Mouse (Mus musculus) midbrain, embryonic 13.5 days (tissue): ENCODE measurements around the gene Dhh. TPM values are rescaled to one million over a fixed set of nuclear protein-coding genes. Genes with fewer than 3 reads are reported as not detected.

Experiments
- ATAC-seq: fragments of 200-750 bp; cut with Nextera tagmentation; 2 replicates; pipeline ENCODE4 v1.8.0; 2017; ENCODE audit warnings: mild to moderate bottlenecking, moderate TSS enrichment, moderate library complexity
- H3K27ac ChIP-seq: fragments of 300-500 bp; sonication (generic); 2 replicates; pipeline ENCODE4 v1.5.1; 2015; ENCODE audit warnings: inconsistent platforms, mild to moderate bottlenecking, moderate library complexity
- H3K27me3 ChIP-seq: fragments of 300-500 bp; sonication (generic); 2 replicates; pipeline ENCODE4 v1.6.1; 2015; ENCODE audit warnings: mild to moderate bottlenecking, inconsistent platforms
- H3K36me3 ChIP-seq: fragments of 300-500 bp; sonication (generic); 2 replicates; pipeline ENCODE4 v1.6.1; 2015; ENCODE audit warnings: mild to moderate bottlenecking, inconsistent platforms
- H3K4me1 ChIP-seq: fragments of 300-500 bp; sonication (generic); replicated peaks from 2 replicates; pipeline ENCODE4 v1.6.1; 2015; ENCODE audit warnings: inconsistent platforms
- H3K4me2 ChIP-seq: fragments of 300-500 bp; sonication (generic); replicated peaks from 2 replicates; pipeline ENCODE4 v1.6.1; 2015; ENCODE audit warnings: moderate library complexity, mild to moderate bottlenecking, inconsistent platforms
- H3K4me3 ChIP-seq: fragments of 300-500 bp; sonication (generic); replicated peaks from 2 replicates; pipeline ENCODE4 v1.5.1; 2015; ENCODE audit warnings: mild to moderate bottlenecking, inconsistent platforms
- H3K9ac ChIP-seq: fragments of 300-500 bp; sonication (generic); replicated peaks from 2 replicates; pipeline ENCODE4 v1.6.1; 2015; ENCODE audit warnings: mild to moderate bottlenecking, inconsistent platforms
- H3K9me3 ChIP-seq: fragments of 300-500 bp; sonication (generic); 2 replicates; pipeline ENCODE4 v1.6.1; 2016; ENCODE audit warnings: mild to moderate bottlenecking, inconsistent platforms
- WGBS: fragments of 180-500 bp; shearing (Covaris S2); methylation state at CpG from one replicate; pipeline ENCODE4 v1.1.7; 2015; 5-methylcytosine and 5-hydroxymethylcytosine counted together
- polyA plus RNA-seq: library from polyadenylated mRNA; unstranded; fragments of >200 nt; fragmentation: Nextera tagmentation; extraction: Ambion mirVana; gene quantifications from 2 replicates; pipeline ENCODE4 v1.2.1, GENCODE M21; 2015

Gene Dhh
- polyA plus RNA-seq, 1 experiment from 2014 or later, result 0.48 TPM

- Histone ChIP-seq H3K4me2 (no peak overlapping the region), H3K4me1 (peaks cover 2% of the 10 kb centered on the region; the same call in 1 of the 2 replicates), H3K9me3 (no peaks in the 10 kb centered on the region), H3K4me3 (no peak overlapping the region), H3K27me3 (peaks cover 8% of the 10 kb centered on the region), H3K9ac (no peak overlapping the region), H3K27ac (no peak overlapping the region), H3K36me3 (no peaks in the 10 kb centered on the region)
- WGBS, result 67% methylated on average over 8 of the region's 8 CpGs
- ATAC-seq, result no peak
Measured at GRCm38 (mm10) chr15:98886667-98887387, 11.5 kb downstream of the Dhh start.

- 82% methylated on average over 1 of the region's 1 CpGs for WGBS
- Histone ChIP-seq H3K4me2 (no peak overlapping the region), H3K9ac (no peak overlapping the region), H3K36me3 (no peaks in the 10 kb centered on the region; the same call in 1 of the 2 replicates), H3K27me3 (no peaks in the 10 kb centered on the region), H3K27ac (no peak overlapping the region), H3K4me3 (no peak overlapping the region), H3K4me1 (peaks cover 23% of the 10 kb centered on the region), H3K9me3 (no peaks in the 10 kb centered on the region)
- no peak for ATAC-seq
Measured at GRCm38 (mm10) chr15:98884106-98884505, 14.2 kb downstream of the Dhh start.

- Histone ChIP-seq H3K4me1 (peaks cover 27% of the 10 kb centered on the region), H3K9me3 (no peaks in the 10 kb centered on the region), H3K36me3 (peaks cover 4% of the 10 kb centered on the region; the same call in 1 of the 2 replicates), H3K4me2 (no peak overlapping the region), H3K9ac (no peak overlapping the region), H3K27ac (no peak overlapping the region), H3K27me3 (no peaks in the 10 kb centered on the region), H3K4me3 (no peak overlapping the region)
- ATAC-seq, result no peak
Measured at GRCm38 (mm10) chr15:98883661-98884060, 14.7 kb downstream of the Dhh start.

- H3K9ac ChIP-seq, result no peak overlapping the region; the same call in 1 of the 2 replicates
- H3K27ac ChIP-seq, result peak overlapping the region; percentile 86
- peak overlapping the region; percentile 83 for H3K4me2 ChIP-seq
- no peaks in the 10 kb centered on the region for H3K9me3 ChIP-seq
- peak; percentile 59 for ATAC-seq
- peaks cover 27% of the 10 kb centered on the region for H3K4me1 ChIP-seq
- H3K4me3 ChIP-seq, result peak overlapping the region; percentile 71
- peaks cover 4% of the 10 kb centered on the region; the same call in 1 of the 2 replicates for H3K36me3 ChIP-seq
- H3K27me3 ChIP-seq, result no peaks in the 10 kb centered on the region
- 4% methylated on average over 5 of the region's 5 CpGs for WGBS
Measured at GRCm38 (mm10) chr15:98881656-98882008, 16.7 kb downstream of the Dhh start.

GRCm38 (mm10) chr15:98880978-98881655, 17.2 kb downstream of the Dhh start:
- peak overlapping the region; percentile 83 for H3K4me2 ChIP-seq
- no peaks in the 10 kb centered on the region for H3K27me3 ChIP-seq
- peak overlapping the region; percentile 86 for H3K27ac ChIP-seq
- peak overlapping the region; percentile 74 for H3K9ac ChIP-seq
- peaks cover 4% of the 10 kb centered on the region; the same call in 1 of the 2 replicates for H3K36me3 ChIP-seq
- ATAC-seq, result peak; percentile 96
- H3K9me3 ChIP-seq, result no peaks in the 10 kb centered on the region
- peaks cover 27% of the 10 kb centered on the region for H3K4me1 ChIP-seq
- peak overlapping the region; percentile 71 for H3K4me3 ChIP-seq
- WGBS, result under 1% methylated on average over 44 of the region's 48 CpGs

- no peak for ATAC-seq
- peaks cover 4% of the 10 kb centered on the region; the same call in 1 of the 2 replicates for H3K36me3 ChIP-seq
- H3K4me1 ChIP-seq, result peaks cover 37% of the 10 kb centered on the region
- no peak overlapping the region for H3K4me2 ChIP-seq
- H3K4me3 ChIP-seq, result no peak overlapping the region
- no peak overlapping the region for H3K9ac ChIP-seq
- no peak overlapping the region for H3K27ac ChIP-seq
- H3K9me3 ChIP-seq, result no peaks in the 10 kb centered on the region
- H3K27me3 ChIP-seq, result no peaks in the 10 kb centered on the region
- 6% methylated on average over 3 of the region's 3 CpGs for WGBS
Measured at GRCm38 (mm10) chr15:98877331-98877730, 21.0 kb downstream of the Dhh start.

GRCm38 (mm10) chr15:98871916-98872888, 26.1 kb downstream of the Dhh start:
- Histone ChIP-seq H3K9ac (peak overlapping the region; percentile 99), H3K27me3 (no peaks in the 10 kb centered on the region), H3K4me3 (peak overlapping the region; percentile 100), H3K27ac (peak overlapping the region; percentile 99), H3K9me3 (no peaks in the 10 kb centered on the region), H3K4me2 (peak overlapping the region; percentile 100), H3K4me1 (peaks cover 43% of the 10 kb centered on the region), H3K36me3 (no peaks in the 10 kb centered on the region)
- peak; percentile 83 for ATAC-seq
- 2% methylated on average over 49 of the region's 51 CpGs for WGBS

GRCm38 (mm10) chr15:98871070-98871915, 27.0 kb downstream of the Dhh start, which contains the start of gene Kmt2d:
Kmt2d (minus strand) TSS chr15:98871204.
- Histone ChIP-seq H3K4me2 (peak within 1 kb of the TSS; percentile 100), H3K9ac (peak within 1 kb of the TSS; percentile 99), H3K36me3 (peaks cover 3% of the 10 kb centered on the region), H3K4me1 (peaks cover 50% of the 10 kb centered on the region), H3K27me3 (no peaks in the 10 kb centered on the region), H3K9me3 (no peaks in the 10 kb centered on the region), H3K27ac (peak within 1 kb of the TSS; percentile 99), H3K4me3 (peak within 1 kb of the TSS; percentile 100)
- ATAC-seq, result peak; percentile 66
- WGBS, result under 1% methylated on average over 74 of the region's 94 CpGs

- peak overlapping the region; percentile 100 for H3K4me3 ChIP-seq
- peaks cover 12% of the 10 kb centered on the region for H3K36me3 ChIP-seq
- H3K27ac ChIP-seq, result peak overlapping the region; percentile 99
- peaks cover 50% of the 10 kb centered on the region for H3K4me1 ChIP-seq
- H3K27me3 ChIP-seq, result no peaks in the 10 kb centered on the region
- peak overlapping the region; percentile 100 for H3K4me2 ChIP-seq
- no peaks in the 10 kb centered on the region for H3K9me3 ChIP-seq
- H3K9ac ChIP-seq, result peak overlapping the region; percentile 99
- under 1% methylated on average over 16 of the region's 16 CpGs for WGBS
- no peak for ATAC-seq
Measured at GRCm38 (mm10) chr15:98870179-98871069, 27.9 kb downstream of the Dhh start.
